Mouse (Mus musculus): ENCODE results near the gene Zfp131.

DNA sequence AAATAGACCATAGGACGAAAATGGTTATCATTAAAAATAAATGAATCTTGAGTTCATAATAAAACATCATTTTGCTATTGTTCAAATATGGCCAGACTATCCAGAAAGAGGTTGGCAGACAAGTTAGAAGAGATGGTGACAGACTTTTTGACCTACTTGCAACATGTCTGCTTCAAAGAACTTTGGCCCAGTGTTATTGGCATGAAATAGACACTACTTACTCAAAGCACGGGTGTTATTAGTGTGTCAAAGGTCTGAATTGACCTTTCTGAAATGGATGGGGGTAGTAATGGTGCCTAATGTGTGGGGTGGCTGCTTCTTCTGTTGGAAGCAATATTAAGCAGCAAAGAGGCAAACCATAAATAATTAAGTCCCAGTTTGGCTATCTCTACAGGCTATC is 74.6 kb downstream of the Zfp131 start:
- TF ChIP-seq CTCF (IDR thresholded peaks at IDR 0.05; ENCODE audit: insufficient read depth, low read length) (no peak), POLR2A (IDR thresholded peaks at IDR 0.05; ENCODE audit: borderline replicate concordance, extremely low read depth, low read depth, low read length) (no peak)
